Mouse (Mus musculus) embryonic facial prominence, embryonic 12.5 days (tissue): ENCODE data around the gene Abca4. TPM values are rescaled to one million over a fixed set of nuclear protein-coding genes. Genes with fewer than 3 reads are reported as not detected.

Experiments
- ATAC-seq: fragments of 200-750 bp; cut with Nextera tagmentation; 2 replicates; pipeline ENCODE4 v1.8.0; 2017; ENCODE audit not compliant: insufficient number of reproducible peaks, insufficient read depth, low FRiP score, low TSS enrichment
- H3K27ac ChIP-seq: fragments of 300-500 bp; sonication (generic); 2 replicates; pipeline ENCODE4 v1.5.1; 2016; ENCODE audit warnings: mild to moderate bottlenecking
- H3K27me3 ChIP-seq: fragments of 300-500 bp; sonication (generic); 2 replicates; pipeline ENCODE4 v1.6.1; 2016; ENCODE audit warnings: mild to moderate bottlenecking, moderate library complexity
- H3K36me3 ChIP-seq: fragments of 300-500 bp; sonication (generic); 2 replicates; pipeline ENCODE4 v1.6.1; 2016; ENCODE audit warnings: mild to moderate bottlenecking
- H3K4me1 ChIP-seq: fragments of 300-500 bp; sonication (generic); 2 replicates; pipeline ENCODE4 v1.6.1; 2016
- H3K4me2 ChIP-seq: fragments of 300-500 bp; sonication (generic); replicated peaks from 2 replicates; pipeline ENCODE4 v1.6.1; 2016; ENCODE audit warnings: mild to moderate bottlenecking, moderate library complexity
- H3K4me3 ChIP-seq: fragments of 300-500 bp; sonication (generic); 2 replicates; pipeline ENCODE4 v1.5.1; 2016; ENCODE audit warnings: mild to moderate bottlenecking
- H3K9ac ChIP-seq: fragments of 300-500 bp; sonication (generic); 2 replicates; pipeline ENCODE4 v1.6.1; 2016; ENCODE audit warnings: mild to moderate bottlenecking, moderate library complexity
- H3K9me3 ChIP-seq: fragments of 300-500 bp; sonication (generic); 2 replicates; pipeline ENCODE4 v1.6.1; 2016; ENCODE audit warnings: mild to moderate bottlenecking, moderate library complexity
- WGBS: fragments of 180-500 bp; shearing (Covaris S2); methylation state at CpG from one replicate; pipeline ENCODE4 v1.1.7; 2016; 5-methylcytosine and 5-hydroxymethylcytosine counted together
- polyA plus RNA-seq: library from polyadenylated mRNA; unstranded; fragments of >200 nt; fragmentation: Nextera tagmentation; extraction: Ambion mirVana; gene quantifications from 2 replicates; pipeline ENCODE4 v1.2.1, GENCODE M21; 2016

Abca4 gene
- polyA plus RNA-seq, 1 experiment from 2014 or later = 1.2 TPM

- Histone ChIP-seq H3K4me2 (no peak overlapping the region), H3K27me3 (no peaks in the 10 kb centered on the region), H3K9ac (no peak overlapping the region), H3K36me3 (no peaks in the 10 kb centered on the region), H3K9me3 (no peaks in the 10 kb centered on the region), H3K27ac (no peak overlapping the region), H3K4me3 (no peak overlapping the region), H3K4me1 (no peaks in the 10 kb centered on the region)
- 82% methylated on average over 3 of the region's 3 CpGs for WGBS
- ATAC-seq = no peak
Measured at GRCm38 (mm10) chr3:122143432-122143831, 99.2 kb downstream of the Abca4 start.

GRCm38 (mm10) chr3:122145430-122145829 is 101.2 kb downstream of the Abca4 start:
- WGBS = 88% methylated on average over 3 of the region's 3 CpGs
- H3K9me3 ChIP-seq = no peaks in the 10 kb centered on the region
- H3K4me1 ChIP-seq = no peaks in the 10 kb centered on the region
- no peak overlapping the region for H3K4me3 ChIP-seq
- H3K9ac ChIP-seq = no peak overlapping the region
- H3K4me2 ChIP-seq = no peak overlapping the region
- H3K27ac ChIP-seq = no peak overlapping the region
- no peaks in the 10 kb centered on the region for H3K36me3 ChIP-seq
- no peak for ATAC-seq
- H3K27me3 ChIP-seq = no peaks in the 10 kb centered on the region

- Histone ChIP-seq H3K4me3 (no peak overlapping the region), H3K27me3 (no peaks in the 10 kb centered on the region), H3K9me3 (no peaks in the 10 kb centered on the region), H3K4me1 (no peaks in the 10 kb centered on the region), H3K4me2 (no peak overlapping the region), H3K36me3 (no peaks in the 10 kb centered on the region), H3K9ac (no peak overlapping the region), H3K27ac (no peak overlapping the region)
- no peak for ATAC-seq
- 80% methylated on average over 7 of the region's 7 CpGs for WGBS
Measured at GRCm38 (mm10) chr3:122150836-122151235, 106.6 kb downstream of the Abca4 start.

GRCm38 (mm10) chr3:122152431-122152830 is 108.2 kb downstream of the Abca4 start:
- no peaks in the 10 kb centered on the region for H3K4me1 ChIP-seq
- H3K4me2 ChIP-seq = no peak overlapping the region
- H3K27me3 ChIP-seq = no peaks in the 10 kb centered on the region
- H3K36me3 ChIP-seq = no peaks in the 10 kb centered on the region
- no peak overlapping the region for H3K4me3 ChIP-seq
- no peak for ATAC-seq
- WGBS = 70% methylated on average over 4 of the region's 4 CpGs
- H3K27ac ChIP-seq = no peak overlapping the region
- no peak overlapping the region for H3K9ac ChIP-seq
- no peaks in the 10 kb centered on the region for H3K9me3 ChIP-seq

- ATAC-seq = no peak
- H3K27ac ChIP-seq = no peak overlapping the region
- H3K36me3 ChIP-seq = no peaks in the 10 kb centered on the region
- no peaks in the 10 kb centered on the region for H3K9me3 ChIP-seq
- H3K4me1 ChIP-seq = no peaks in the 10 kb centered on the region
- no peak overlapping the region for H3K9ac ChIP-seq
- H3K4me2 ChIP-seq = no peak overlapping the region
- no peak overlapping the region for H3K4me3 ChIP-seq
- no peaks in the 10 kb centered on the region for H3K27me3 ChIP-seq
- WGBS = 82% methylated on average over 2 of the region's 2 CpGs
Measured at GRCm38 (mm10) chr3:122154080-122154479, 109.8 kb downstream of the Abca4 start.

- H3K4me1 ChIP-seq = no peaks in the 10 kb centered on the region
- H3K36me3 ChIP-seq = no peaks in the 10 kb centered on the region
- no peaks in the 10 kb centered on the region for H3K27me3 ChIP-seq
- WGBS = 88% methylated on average over 1 of the region's 1 CpGs
- no peak overlapping the region for H3K4me2 ChIP-seq
- no peak overlapping the region for H3K27ac ChIP-seq
- no peak overlapping the region for H3K4me3 ChIP-seq
- H3K9me3 ChIP-seq = no peaks in the 10 kb centered on the region
- no peak overlapping the region for H3K9ac ChIP-seq
- no peak for ATAC-seq
Measured at GRCm38 (mm10) chr3:122159447-122159846, 115.2 kb downstream of the Abca4 start.

- Histone ChIP-seq H3K4me3 (no peak overlapping the region), H3K9me3 (no peaks in the 10 kb centered on the region), H3K27me3 (no peaks in the 10 kb centered on the region), H3K4me2 (no peak overlapping the region), H3K27ac (no peak overlapping the region), H3K9ac (no peak overlapping the region), H3K36me3 (no peaks in the 10 kb centered on the region), H3K4me1 (no peaks in the 10 kb centered on the region)
- ATAC-seq = no peak
- WGBS = 44% methylated on average over 10 of the region's 10 CpGs
Measured at GRCm38 (mm10) chr3:122169616-122170178, 125.5 kb downstream of the Abca4 start.

GRCm38 (mm10) chr3:122170621-122171309 is 126.5 kb downstream of the Abca4 start:
- no peaks in the 10 kb centered on the region for H3K36me3 ChIP-seq
- H3K9ac ChIP-seq = no peak overlapping the region
- no peaks in the 10 kb centered on the region for H3K4me1 ChIP-seq
- ATAC-seq = no peak
- no peak overlapping the region for H3K27ac ChIP-seq
- H3K4me3 ChIP-seq = no peak overlapping the region
- H3K27me3 ChIP-seq = no peaks in the 10 kb centered on the region
- WGBS = 88% methylated on average over 10 of the region's 10 CpGs
- H3K4me2 ChIP-seq = no peak overlapping the region
- no peaks in the 10 kb centered on the region for H3K9me3 ChIP-seq

- Histone ChIP-seq H3K4me3 (no peak overlapping the region), H3K27ac (no peak overlapping the region), H3K9ac (no peak overlapping the region), H3K36me3 (no peaks in the 10 kb centered on the region), H3K9me3 (no peaks in the 10 kb centered on the region), H3K4me1 (no peaks in the 10 kb centered on the region), H3K4me2 (no peak overlapping the region), H3K27me3 (no peaks in the 10 kb centered on the region)
- no peak for ATAC-seq
- 73% methylated on average over 15 of the region's 15 CpGs for WGBS
Measured at GRCm38 (mm10) chr3:122173526-122174150, 129.4 kb downstream of the Abca4 start.

GRCm38 (mm10) chr3:122176018-122176417 is 131.8 kb downstream of the Abca4 start:
- no peaks in the 10 kb centered on the region for H3K4me1 ChIP-seq
- H3K4me3 ChIP-seq = no peak overlapping the region
- no peak overlapping the region for H3K27ac ChIP-seq
- no peak for ATAC-seq
- no peak overlapping the region for H3K4me2 ChIP-seq
- no peaks in the 10 kb centered on the region for H3K36me3 ChIP-seq
- H3K9ac ChIP-seq = no peak overlapping the region
- no peaks in the 10 kb centered on the region for H3K27me3 ChIP-seq
- H3K9me3 ChIP-seq = no peaks in the 10 kb centered on the region
- WGBS = 65% methylated on average over 6 of the region's 6 CpGs

- H3K36me3 ChIP-seq = no peaks in the 10 kb centered on the region
- no peak for ATAC-seq
- H3K4me1 ChIP-seq = no peaks in the 10 kb centered on the region
- H3K9ac ChIP-seq = no peak overlapping the region
- no peaks in the 10 kb centered on the region for H3K27me3 ChIP-seq
- no peaks in the 10 kb centered on the region for H3K9me3 ChIP-seq
- H3K4me2 ChIP-seq = no peak overlapping the region
- no peak overlapping the region for H3K27ac ChIP-seq
- 90% methylated on average over 8 of the region's 8 CpGs for WGBS
- H3K4me3 ChIP-seq = no peak overlapping the region
Measured at GRCm38 (mm10) chr3:122176706-122177390, 132.6 kb downstream of the Abca4 start.

- ATAC-seq = 0 out of 2 replicates have a peak, but pooled peaks have one; percentile 28
- H3K9ac ChIP-seq = no peak overlapping the region
- H3K36me3 ChIP-seq = no peaks in the 10 kb centered on the region
- no peaks in the 10 kb centered on the region for H3K9me3 ChIP-seq
- 52% methylated on average over 11 of the region's 11 CpGs for WGBS
- H3K4me2 ChIP-seq = no peak overlapping the region
- no peaks in the 10 kb centered on the region for H3K27me3 ChIP-seq
- H3K4me3 ChIP-seq = no peak overlapping the region
- H3K4me1 ChIP-seq = no peaks in the 10 kb centered on the region
- no peak overlapping the region for H3K27ac ChIP-seq
Measured at GRCm38 (mm10) chr3:122184109-122184508, 139.9 kb downstream of the Abca4 start.
